Mouse (Mus musculus): ENCODE results near the gene Rnf216.

Gene Rnf216

DNA sequence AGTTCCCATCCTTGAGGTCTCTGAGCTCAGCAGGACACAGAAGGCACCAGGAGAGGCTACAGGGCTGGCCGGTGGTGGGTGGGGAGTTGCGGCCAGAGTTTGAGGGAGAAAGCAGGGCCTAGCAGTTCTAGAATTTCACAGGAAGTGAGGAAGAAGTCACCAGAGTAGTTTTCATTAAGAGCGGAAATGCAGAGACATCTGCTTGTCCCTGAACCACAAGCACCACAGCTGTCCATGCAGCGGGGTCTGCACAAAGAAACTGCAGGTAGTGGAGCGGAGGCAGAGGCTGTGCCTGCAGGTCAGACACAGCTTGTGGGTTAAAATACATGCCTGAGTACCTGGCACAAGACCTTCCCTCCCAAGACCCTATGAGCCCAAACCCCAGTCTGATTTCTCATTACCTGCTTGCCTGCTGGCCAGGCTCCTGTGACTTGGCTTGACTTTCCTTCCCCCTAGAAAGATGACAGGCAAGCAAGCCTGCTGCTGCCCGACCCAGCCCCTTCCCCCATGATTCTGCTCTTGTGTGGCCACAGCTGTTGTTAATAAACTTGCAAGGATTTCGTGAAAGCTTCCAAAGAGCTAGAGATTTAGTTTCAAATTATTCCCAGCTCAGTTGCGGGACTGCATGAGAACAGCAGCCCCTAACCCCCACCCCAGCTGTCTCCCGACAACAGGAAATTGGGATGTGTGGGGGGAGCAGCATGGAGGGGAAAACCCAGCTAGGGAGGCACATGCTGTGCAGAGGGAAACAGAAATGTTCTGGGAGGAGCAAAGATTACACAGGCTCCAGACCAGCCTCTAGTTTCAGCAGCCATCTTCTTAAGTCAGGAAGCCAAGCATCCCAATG is 111.9 kb downstream of the Rnf216 start:
- no peak for DNase-seq (ENCODE audit: low read depth, low spot score)

GRCm38 (mm10) chr5:143000091-143000490 is 112.7 kb downstream of the Rnf216 start:
- no peak for DNase-seq (ENCODE audit: low read depth, low spot score)

DNA sequence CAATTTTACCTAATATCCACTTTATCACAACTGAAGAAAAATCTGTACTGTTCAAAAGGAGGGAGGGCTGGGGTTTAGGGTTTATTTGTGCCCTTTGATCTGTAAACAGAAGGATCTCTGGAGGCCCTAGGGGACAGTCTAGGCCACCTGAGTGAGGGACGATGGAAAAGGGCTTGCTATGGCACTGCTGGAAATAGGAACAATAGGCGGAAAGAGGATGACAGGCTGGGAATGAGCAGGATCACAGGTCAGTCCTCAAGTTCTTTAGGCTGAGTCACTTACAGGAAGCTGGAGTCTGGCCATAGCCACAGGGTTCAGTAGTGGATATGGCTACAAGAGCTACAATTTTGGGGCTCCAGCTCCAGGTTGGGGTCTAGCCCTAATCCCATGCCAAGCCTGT is 114.6 kb downstream of the Rnf216 start:
- no peak for DNase-seq (ENCODE audit: low read depth, low spot score)

DNA sequence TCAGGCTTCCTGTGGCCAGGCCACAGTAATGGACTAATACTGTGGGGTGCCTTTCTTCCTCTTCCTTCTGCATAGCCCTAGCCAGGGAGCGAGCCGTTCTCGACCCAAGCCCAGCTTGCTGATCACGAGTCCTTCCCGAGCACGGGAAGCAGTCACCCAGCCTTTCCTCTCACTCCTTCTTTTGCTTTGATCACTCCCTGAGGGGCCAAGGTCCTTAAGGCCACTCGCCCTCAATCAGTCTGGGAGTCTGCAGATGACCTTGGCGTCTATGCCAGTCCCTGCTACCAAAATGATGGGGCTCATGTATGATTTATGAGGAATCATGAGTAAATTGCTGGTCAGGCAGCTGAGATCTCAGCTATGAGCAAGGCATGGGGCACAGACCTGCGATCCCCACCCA is 115.3 kb downstream of the Rnf216 start:
- DNase-seq (ENCODE audit: low read depth, low spot score): no peak

DNA sequence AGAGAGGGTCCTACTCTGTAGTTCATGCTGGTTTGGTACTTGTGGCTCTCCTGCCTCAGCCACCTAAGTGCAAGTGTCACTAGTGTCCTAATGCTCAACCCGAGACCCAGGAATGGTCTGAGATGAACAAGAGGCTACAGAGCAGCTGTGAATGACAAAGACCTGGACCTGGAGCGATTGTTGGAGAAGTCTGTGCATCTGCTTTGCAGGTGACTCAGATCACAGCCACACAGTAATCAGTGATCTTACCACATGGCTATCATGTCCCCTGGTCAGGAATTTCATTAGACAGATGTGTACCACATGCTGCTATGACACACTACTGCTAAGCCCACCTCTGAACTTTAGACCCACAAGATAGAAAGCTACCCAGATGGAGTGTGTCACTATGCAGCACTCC is 118.0 kb downstream of the Rnf216 start:
- DNase-seq (ENCODE audit: low read depth, low spot score): no peak

GRCm38 (mm10) chr5:142989167-142989566 is 123.6 kb downstream of the Rnf216 start:
- DNase-seq (ENCODE audit: low read depth, low spot score): no peak

DNA sequence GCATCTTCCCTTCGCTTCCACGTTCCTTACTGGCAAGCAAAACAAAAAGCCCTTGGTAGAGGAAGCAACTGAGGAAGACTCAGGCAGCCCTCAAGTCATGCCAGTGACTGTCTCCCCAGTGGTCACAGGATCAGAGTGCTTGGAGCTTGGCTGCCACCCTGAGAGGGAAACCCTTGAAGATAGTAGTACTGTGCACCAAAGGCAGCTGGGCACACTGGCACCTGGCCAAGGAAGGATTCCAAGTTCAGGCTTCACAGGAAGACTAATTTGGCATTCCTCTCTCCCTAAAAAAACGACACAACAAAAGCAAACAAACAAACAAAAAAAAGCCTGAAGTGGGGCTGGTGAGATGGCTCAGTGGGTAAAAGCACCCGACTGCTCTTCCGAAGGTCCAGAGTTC is 124.3 kb downstream of the Rnf216 start:
- no peak for DNase-seq (ENCODE audit: low read depth, low spot score)

DNA sequence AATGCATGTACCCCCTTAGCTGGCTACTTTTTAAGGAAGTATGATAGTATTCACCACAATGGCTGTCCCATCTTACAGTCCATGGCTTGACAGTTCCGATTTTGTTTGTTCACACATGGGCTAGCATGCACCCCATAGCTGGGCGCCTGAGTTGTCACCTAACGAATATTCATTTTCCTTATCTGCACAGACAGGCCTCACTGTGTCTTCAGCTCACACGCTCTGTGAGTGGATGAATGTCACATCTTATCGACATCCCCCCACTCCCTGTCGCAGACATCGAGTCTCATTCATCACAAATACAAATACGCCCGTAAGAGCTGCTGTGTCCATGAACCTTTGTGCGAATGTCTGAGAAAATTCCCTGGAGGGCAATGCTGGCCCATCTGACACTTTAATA is 128.5 kb downstream of the Rnf216 start:
- DNase-seq (ENCODE audit: low read depth, low spot score): no peak

DNA sequence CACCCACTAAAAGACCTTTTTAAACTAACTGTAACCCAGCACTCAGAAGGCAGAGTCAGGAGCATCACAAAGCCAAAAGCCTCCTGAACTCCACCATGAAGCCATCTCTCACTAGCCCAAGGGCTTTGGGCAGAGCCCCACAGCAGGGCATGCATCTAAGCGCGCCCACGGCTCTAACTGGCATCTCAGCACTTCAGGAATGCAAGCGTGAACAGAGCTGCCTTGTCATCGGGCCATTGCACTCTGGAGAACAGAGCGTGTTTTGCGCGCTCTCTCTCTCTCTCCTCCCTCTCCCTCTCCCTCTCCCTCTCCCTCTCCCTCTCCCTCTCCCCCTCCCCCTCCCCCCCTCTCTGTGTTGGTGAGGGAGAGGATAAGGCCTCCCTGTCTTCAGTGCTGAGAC is 129.6 kb downstream of the Rnf216 start:
- no peak for DNase-seq (ENCODE audit: low read depth, low spot score)

- no peak for DNase-seq (ENCODE audit: low read depth, low spot score)
These were observed 130.6 kb downstream of the Rnf216 start for GRCm38 (mm10) chr5:142982046-142982801.

DNA sequence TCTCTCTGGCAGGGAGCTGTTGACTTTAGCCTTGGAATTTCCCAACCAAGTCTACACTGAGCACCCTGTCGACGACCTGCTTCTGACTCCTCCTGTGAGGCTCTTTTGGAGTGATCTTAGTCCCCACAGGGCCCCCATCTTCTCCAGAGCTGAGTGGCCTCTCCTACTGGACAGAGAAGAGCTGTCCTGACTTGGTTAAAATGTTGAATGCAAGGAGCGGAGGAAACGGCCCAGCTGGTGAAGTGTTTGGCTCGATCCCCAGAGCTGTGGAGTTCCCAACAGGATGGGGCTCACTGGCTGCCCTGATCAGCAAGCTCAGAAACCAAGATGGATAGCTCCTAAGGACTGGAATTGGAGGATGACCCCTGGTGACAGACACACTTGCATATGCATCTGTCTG is 136.3 kb downstream of the Rnf216 start:
- no peak for DNase-seq (ENCODE audit: low read depth, low spot score)

DNA sequence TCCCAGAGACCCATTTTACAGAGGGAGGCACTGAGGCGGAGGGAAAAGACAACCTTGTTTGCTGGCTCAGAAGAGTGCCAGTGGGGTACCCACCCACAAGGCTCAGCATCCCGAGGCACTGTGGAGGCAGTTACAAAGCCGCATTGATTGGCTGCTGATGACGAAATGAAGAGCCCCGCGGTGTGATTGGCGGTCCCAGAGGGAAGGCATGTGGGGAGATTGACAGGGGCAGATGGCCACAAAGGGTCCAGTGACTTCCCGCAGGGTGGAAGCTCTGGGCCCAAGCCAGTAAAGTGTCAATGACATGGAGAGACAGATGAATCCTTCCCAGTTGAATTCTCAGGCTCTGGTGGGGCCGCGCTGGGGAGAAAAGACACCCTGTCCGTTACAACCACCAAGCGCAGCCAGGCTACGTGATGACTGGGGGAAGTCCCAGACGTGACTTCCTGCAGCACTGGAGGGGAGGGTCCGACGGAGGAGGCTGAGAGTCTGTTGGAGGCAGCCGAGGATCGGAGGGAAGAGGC is 138.1 kb downstream of the Rnf216 start:
- DNase-seq (ENCODE audit: low read depth, low spot score): no peak

- no peak for DNase-seq (ENCODE audit: low read depth, low spot score)
These were observed 138.8 kb downstream of the Rnf216 start for GRCm38 (mm10) chr5:142973971-142974370.

- no peak for DNase-seq (ENCODE audit: low read depth, low spot score)
These were observed 144.4 kb downstream of the Rnf216 start for GRCm38 (mm10) chr5:142968411-142968810.

GRCm38 (mm10) chr5:142964650-142965049 is 148.1 kb downstream of the Rnf216 start:
- no peak for DNase-seq (ENCODE audit: low read depth, low spot score)

GRCm38 (mm10) chr5:142963705-142964494 is 148.9 kb downstream of the Rnf216 start:
- no peak for DNase-seq (ENCODE audit: low read depth, low spot score)

DNA sequence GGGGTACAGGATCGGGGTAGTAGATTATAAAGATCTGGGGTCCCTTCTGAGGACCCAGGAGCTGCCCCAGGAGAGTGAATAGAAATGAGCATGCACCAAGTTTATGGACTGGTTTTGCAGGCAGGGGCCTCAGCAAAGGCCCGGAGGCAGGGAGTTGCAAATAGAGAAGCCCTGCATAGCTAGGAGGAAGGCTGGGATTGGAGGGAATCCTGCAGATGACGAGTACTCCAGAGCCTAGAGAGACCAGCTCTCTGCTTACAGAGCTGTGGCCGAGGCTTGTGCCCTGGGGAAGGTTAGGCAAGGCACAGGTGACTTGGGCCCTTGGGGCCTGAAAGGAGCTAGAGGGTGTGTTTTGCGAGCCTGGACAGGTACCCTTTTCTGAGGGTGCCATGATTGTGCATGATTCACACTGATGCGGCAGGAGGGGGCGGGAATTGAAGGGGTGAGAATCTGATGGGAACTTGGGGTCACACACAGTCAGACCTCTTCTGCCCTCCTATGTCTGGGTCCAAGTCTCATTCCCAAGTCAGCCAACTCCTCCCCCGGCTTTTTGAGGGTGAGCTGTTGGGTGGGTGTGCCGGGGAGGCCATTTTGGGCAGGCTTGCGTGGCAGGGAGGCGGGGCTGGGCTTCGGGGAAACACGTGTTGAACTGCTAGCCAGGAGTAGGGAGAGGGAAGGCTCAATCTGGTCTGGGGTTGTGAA is 149.6 kb downstream of the Rnf216 start:
- no peak for DNase-seq (ENCODE audit: low read depth, low spot score)

DNA sequence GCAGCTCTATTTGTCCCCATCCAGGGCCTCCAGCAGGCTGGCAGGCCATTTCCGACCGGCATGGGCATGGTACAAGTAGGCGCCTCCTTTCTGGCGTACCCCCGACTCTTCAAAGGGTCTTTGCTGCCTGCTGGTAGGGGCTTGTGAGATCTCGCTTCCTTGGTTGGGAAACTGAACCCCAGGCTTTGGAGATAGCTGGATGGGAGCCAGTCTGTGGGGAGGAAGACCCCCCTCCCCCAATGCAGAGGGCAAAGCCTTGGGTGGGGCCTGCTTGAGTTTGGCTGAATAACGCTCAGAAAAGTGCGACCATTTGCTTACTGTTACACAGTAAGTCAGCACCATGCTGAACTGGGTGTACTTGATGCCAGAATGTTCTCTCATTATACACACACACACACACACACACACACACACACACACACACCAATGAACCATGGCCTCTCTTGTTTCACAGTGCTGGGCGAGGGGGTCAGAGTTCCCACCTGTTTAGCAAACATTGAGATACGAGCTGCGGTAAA is 150.3 kb downstream of the Rnf216 start:
- DNase-seq (ENCODE audit: low read depth, low spot score): no peak

DNA sequence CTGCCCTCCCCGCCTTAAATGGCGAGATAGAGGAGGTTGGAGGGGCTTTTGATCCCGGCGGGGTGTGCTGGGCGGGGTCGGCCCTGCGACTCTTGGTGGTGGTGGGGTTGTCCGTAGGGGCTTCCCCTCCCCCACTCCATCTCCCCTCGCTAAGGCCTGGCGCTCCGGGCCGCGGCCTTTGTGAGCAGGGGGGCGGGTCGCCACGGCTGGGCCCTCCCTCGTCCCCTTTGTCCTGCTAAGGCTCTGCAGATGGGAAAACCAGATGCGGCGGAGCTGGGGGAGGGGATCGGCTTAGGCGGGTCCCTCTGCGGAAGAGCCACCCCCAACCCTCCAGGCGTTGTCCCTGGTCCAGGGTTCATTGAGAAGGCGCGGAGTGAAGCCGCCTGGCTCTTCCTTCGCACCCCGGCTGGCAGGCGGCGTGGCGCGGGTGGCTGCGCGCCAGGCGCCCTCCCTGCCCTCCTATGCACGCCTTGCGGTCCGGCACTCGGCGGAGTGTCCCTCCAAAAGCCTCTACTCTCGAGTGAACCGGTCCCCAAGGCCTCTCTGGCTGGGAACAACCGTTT is 150.8 kb downstream of the Rnf216 start:
- no peak for DNase-seq (ENCODE audit: low read depth, low spot score)

DNA sequence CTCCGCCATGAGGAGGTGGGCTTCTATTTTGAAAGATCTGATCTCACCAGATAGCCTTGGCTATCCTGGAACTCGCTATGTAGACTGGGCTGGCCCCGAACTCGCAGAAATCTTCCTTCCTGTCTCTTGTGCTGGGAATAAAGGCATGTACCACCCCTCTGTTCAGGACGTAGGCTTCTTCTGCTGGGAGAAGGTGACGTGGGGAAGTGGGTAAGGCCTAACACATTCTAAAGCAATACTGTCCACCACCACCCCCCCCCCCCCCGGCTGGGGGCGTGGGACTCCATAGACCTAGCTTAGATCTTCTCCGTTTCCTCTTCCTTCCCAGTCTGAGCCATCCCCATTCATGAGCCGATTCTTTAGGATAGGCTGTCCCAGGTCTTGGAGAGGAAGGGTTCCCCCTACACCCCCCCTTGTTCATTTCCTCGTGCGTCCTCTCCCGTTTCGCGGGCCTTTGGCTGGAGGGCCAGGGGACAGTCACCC is 151.4 kb downstream of the Rnf216 start:
- DNase-seq (ENCODE audit: low read depth, low spot score): no peak
